Comparison of ENCODE assay signal across 8 mouse cellular contexts in the genomic region with DNA sequence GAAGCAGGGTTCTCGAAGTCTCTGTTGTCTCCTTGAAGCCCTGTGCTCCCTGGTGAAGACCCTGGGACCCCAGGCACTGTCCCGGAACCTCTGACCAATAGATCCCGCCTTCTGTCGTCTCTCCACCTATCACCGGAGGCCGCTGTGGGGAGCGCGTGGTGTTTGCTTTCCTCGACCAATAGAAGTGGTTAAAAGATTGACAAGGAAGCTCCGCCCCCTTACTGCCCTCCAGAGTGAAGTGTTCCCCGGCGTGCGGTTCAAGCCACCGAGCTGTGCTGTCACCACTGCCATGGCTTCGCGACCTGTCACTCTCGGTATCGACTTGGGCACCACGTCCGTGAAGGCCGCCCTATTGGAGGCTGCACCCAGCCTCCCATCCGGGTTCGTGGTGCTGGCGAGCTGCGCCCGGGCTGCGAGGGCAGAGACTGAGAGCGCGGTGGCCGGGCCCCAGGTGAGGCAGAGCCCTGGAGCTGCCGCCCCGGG. TPM values are rescaled to one million over a fixed set of nuclear protein-coding genes. Genes with fewer than 3 reads are reported as not detected.
A peak's percentile ranks its signal among the peaks of the same experiment; 100 is the strongest.
DNase-seq lines count a peak whose midpoint lies in the region; ATAC-seq and TF ChIP-seq lines count a peak whose summit lies in the region.

TSS of gene Shpk (plus strand) at position 231 of the 483 bp plus-strand sequence.

- H3K4me1 ChIP-seq in ES-E14 (ENCODE audit: control insufficient read depth in 2 of 2, insufficient read depth in 2 of 2, low read length in 2 of 2, poor library complexity in 1 of 2) = no peaks in the 10 kb centered on the region
- peaks cover 16% of the 10 kb centered on the region; the same call in 1 of the 2 replicates for H3K4me1 ChIP-seq in forebrain, embryonic 16.5 days (replicated peaks; ENCODE audit: control insufficient read depth, insufficient read depth, low read length)
- no peaks in the 10 kb centered on the region for H3K4me1 ChIP-seq in lung, embryonic 14.5 days (ENCODE audit: insufficient read depth)
- H3K4me1 ChIP-seq in olfactory bulb, adult 2 months (ENCODE audit: control insufficient read depth, insufficient read depth, low read length) = peaks cover 6% of the 10 kb centered on the region
- H3K4me1 ChIP-seq in thymus, adult 2 months (replicated peaks; ENCODE audit: control insufficient read depth, insufficient read depth, low read length) = peaks cover 3% of the 10 kb centered on the region

- H3K27me3 ChIP-seq in forebrain, embryonic 16.5 days (replicated peaks; ENCODE audit: control insufficient read depth, insufficient read depth, low read length) = no peaks in the 10 kb centered on the region
- no peaks in the 10 kb centered on the region for H3K27me3 ChIP-seq in lung, embryonic 14.5 days (ENCODE audit: insufficient read depth, low read length)
- no peaks in the 10 kb centered on the region for H3K27me3 ChIP-seq in thymus, adult 2 months (ENCODE audit: control insufficient read depth, insufficient read depth, low read length)

- peak within 1 kb of the TSS; percentile 80 for H3K4me2 ChIP-seq in forebrain, embryonic 16.5 days (ENCODE audit: low read length)
- peak within 1 kb of the TSS; percentile 97 for H3K4me2 ChIP-seq in lung, embryonic 14.5 days

- H3K9me3 ChIP-seq in ES-E14 (ENCODE audit: control insufficient read depth, insufficient read depth, low read depth, low read length) = no peaks in the 10 kb centered on the region
- H3K9me3 ChIP-seq in forebrain, embryonic 16.5 days (ENCODE audit: control insufficient read depth, low read length) = no peaks in the 10 kb centered on the region
- no peaks in the 10 kb centered on the region for H3K9me3 ChIP-seq in lung, embryonic 14.5 days (ENCODE audit: low read depth, low read length)

- DNase-seq in ES-E14 (ENCODE audit: low read depth, low spot score) = peak; percentile 97
- DNase-seq in cerebellum, adult 11-12 months = peak; percentile 95
- DNase-seq in heart, postnatal 36 days = peak; percentile 92 to 95
- DNase-seq in layer of hippocampus, adult 2 months (ENCODE audit: low spot score in 2 of 2) = peak; percentile 96
- peak; percentile 97 for DNase-seq in lung, embryonic 14.5 days
- DNase-seq in thymus, adult 2 months = peak; percentile 96

- peak within 1 kb of the TSS; percentile 79 for H3K9ac ChIP-seq in ES-E14 (ENCODE audit: insufficient read depth, low read depth, low read length, poor library complexity, severe bottlenecking)
- H3K9ac ChIP-seq in forebrain, embryonic 16.5 days (replicated peaks; ENCODE audit: low read depth, low read length) = peak within 1 kb of the TSS; percentile 82
- H3K9ac ChIP-seq in lung, embryonic 14.5 days = peak within 1 kb of the TSS; percentile 69

- TF ChIP-seq CTCF in layer of hippocampus, adult 2 months (conservative IDR thresholded peaks at IDR 0.05) = no peak
- TF ChIP-seq CTCF in lung, embryonic 14.5 days (IDR thresholded peaks at IDR 0.05; ENCODE audit: low read depth) = 0 out of 2 replicates have a peak, but pooled peaks have one; percentile 4
- no peak for TF ChIP-seq CTCF in olfactory bulb, adult 2 months (IDR thresholded peaks at IDR 0.05; ENCODE audit: insufficient read depth, low read depth, low read length)
- no peak for TF ChIP-seq CTCF in thymus, adult 2 months (IDR thresholded peaks at IDR 0.05; ENCODE audit: borderline replicate concordance, control insufficient read depth, extremely low read depth, insufficient read depth, low read length, poor library complexity)

- intact Hi-C loops in heart, postnatal 36 days (cut with DNase I) = loop anchor here (2.0 kb wide), 2 partner anchors 22 to 60 kb away; partner anchors contain the start of genes Emc6, Haspin and Tax1bp3

- under 1% methylated on average over 32 of the region's 32 CpGs for WGBS in forebrain, embryonic 16.5 days
- under 1% methylated on average over 32 of the region's 32 CpGs for WGBS in lung, embryonic 14.5 days
- under 1% methylated on average over 32 of the region's 32 CpGs for WGBS in olfactory bulb, adult 2 months
- WGBS in thymus, adult 2 months = under 1% methylated on average over 32 of the region's 32 CpGs

- no peaks in the 10 kb centered on the region for H3K36me3 ChIP-seq in ES-E14 (ENCODE audit: control insufficient read depth, insufficient read depth, low read length, poor library complexity, severe bottlenecking)
- no peaks in the 10 kb centered on the region; the same call in 1 of the 2 replicates for H3K36me3 ChIP-seq in forebrain, embryonic 16.5 days (ENCODE audit: control insufficient read depth, insufficient read depth)
- no peaks in the 10 kb centered on the region for H3K36me3 ChIP-seq in lung, embryonic 14.5 days (ENCODE audit: insufficient read depth)
- no peaks in the 10 kb centered on the region for H3K36me3 ChIP-seq in thymus, adult 2 months (ENCODE audit: control insufficient read depth, insufficient read depth, low read length)

- peak; percentile 97 for ATAC-seq in forebrain, embryonic 16.5 days
- peak; percentile 98 for ATAC-seq in lung, embryonic 14.5 days (ENCODE audit: insufficient read depth)

- TF ChIP-seq POLR2A in olfactory bulb, adult 2 months (IDR thresholded peaks at IDR 0.05; ENCODE audit: insufficient read depth, low read depth, low read length) = peak; percentile 45; the same call in 1 of the 2 replicates
- TF ChIP-seq POLR2A in thymus, adult 2 months (IDR thresholded peaks at IDR 0.05; ENCODE audit: control insufficient read depth, extremely low read depth, insufficient read depth, low read length, poor library complexity) = no peak

- in situ Hi-C loops in ES-E14 (cut with MboI; ENCODE audit: low sequenced_read_pairs in 2 of 2, unreplicated experiment in 2 of 2) = no loop called here

- peak within 1 kb of the TSS; percentile 81 to 96 for H3K4me3 ChIP-seq in ES-E14 (ENCODE audit: insufficient read depth in 1 of 2, low read depth in 1 of 2, low read length in 2 of 2, poor library complexity in 1 of 2, severe bottlenecking in 1 of 2)
- H3K4me3 ChIP-seq in forebrain, embryonic 16.5 days (replicated peaks; ENCODE audit: low read length) = peak within 1 kb of the TSS; percentile 59
- H3K4me3 ChIP-seq in layer of hippocampus, adult 2 months = peak within 1 kb of the TSS; percentile 94
- peak within 1 kb of the TSS; percentile 61 for H3K4me3 ChIP-seq in lung, embryonic 14.5 days (ENCODE audit: low read depth, low read length)
- peak within 1 kb of the TSS; percentile 76 for H3K4me3 ChIP-seq in olfactory bulb, adult 2 months (ENCODE audit: insufficient read depth, low read depth, low read length)
- peak within 1 kb of the TSS; percentile 75 for H3K4me3 ChIP-seq in thymus, adult 2 months (ENCODE audit: control insufficient read depth, insufficient read depth, low read length)

- no peak within 1 kb of the TSS for H3K27ac ChIP-seq in ES-E14 (ENCODE audit: insufficient read depth, low read depth, low read length, poor library complexity, severe bottlenecking)
- H3K27ac ChIP-seq in forebrain, embryonic 16.5 days (ENCODE audit: low read length) = peak within 1 kb of the TSS; percentile 60; the same call in 1 of the 2 replicates
- peak within 1 kb of the TSS; percentile 97 for H3K27ac ChIP-seq in layer of hippocampus, adult 2 months
- no peak within 1 kb of the TSS for H3K27ac ChIP-seq in lung, embryonic 14.5 days (ENCODE audit: low read depth)
- peak within 1 kb of the TSS; percentile 91 for H3K27ac ChIP-seq in olfactory bulb, adult 2 months (ENCODE audit: insufficient read depth, low read depth, low read length)
- H3K27ac ChIP-seq in thymus, adult 2 months (ENCODE audit: control insufficient read depth, insufficient read depth, low read length) = no peak within 1 kb of the TSS

TF ChIP-seq in ES-E14, 5 proteins besides CTCF, POLR2A, EP300 and RAD21:
- TF ChIP-seq ZC3H11A (IDR thresholded peaks at IDR 0.05; ENCODE audit: borderline replicate concordance, low read depth, low read length) = no peak
- TF ChIP-seq CHD2 (IDR thresholded peaks at IDR 0.05; ENCODE audit: low read depth, low read length) = 0 out of 2 replicates have a peak, but pooled peaks have one; percentile 19

RNA-seq across cellular contexts. Expression of gene Shpk, which starts in this region (rescaled TPM):
- 1.3 and 2.3 TPM in 2 replicates for total RNA-seq in ES-E14 (2012; rRNA removed)
- polyA plus RNA-seq in forebrain, embryonic 16.5 days (2015; fragmentation: Nextera tagmentation; extraction: Ambion mirVana) = 1.3 and 1.8 TPM in 2 replicates
- 1 to 10 TPM; 1.3 to 1.7 TPM for total RNA-seq in heart, postnatal 36 days (2021)
- total RNA-seq in layer of hippocampus, adult 2 months (2021) = 1 to 10 TPM; 3.1 to 3.2 TPM
- 0.93 and 1.3 TPM in 2 replicates for polyA plus RNA-seq in lung, embryonic 14.5 days (2014; fragmentation: Nextera tagmentation; extraction: Ambion mirVana)
- not detected in 2 replicates for polyA plus RNA-seq in olfactory bulb, adult 2 months (2012; ENCODE audit: insufficient read depth, insufficient read length, low replicate concordance, missing spikeins)
- 3.7 and 4.0 TPM in 2 replicates for polyA plus RNA-seq in thymus, adult 2 months (2012; rRNA removed)

Comparison
In these comparisons a context has a peak if more than half of its experiments do, and no peak if none do; other contexts are left out.
1. H3K27ac ChIP-seq: peak in forebrain, embryonic 16.5 days (single experiment), layer of hippocampus, adult 2 months (single experiment) and olfactory bulb, adult 2 months (single experiment); none in ES-E14 (single experiment), lung, embryonic 14.5 days (single experiment) and thymus, adult 2 months (single experiment).
2. Peak in every context shown above with its lines, with median percentiles within 50 percentile points of each other: DNase-seq, H3K4me3 ChIP-seq and H3K9ac ChIP-seq.